Comparison of ENCODE assay signal across 17 mouse cellular contexts in genomic region chr6:111045896-111046295, GRCm38 (mm10).
"Had no signal": no experiment of that assay in that cellular context is flagged by ENCODE, and none has a peak within 500 bp of the region (broad histone marks: within the 10 kb centered on the region; RNA-seq: fewer than 3 reads in every experiment).

No protein-coding gene starts in this region.

- H3K4me3 ChIP-seq: midbrain, embryonic 10.5 days; midbrain, embryonic 12.5 days; neural tube, embryonic 13.5 days; neural tube, embryonic 15.5 days had no signal

- H3K27me3 ChIP-seq: midbrain, embryonic 12.5 days; neural tube, embryonic 13.5 days; neural tube, embryonic 15.5 days had no signal

- DNase-seq: lung, adult 18-20 months; lung, embryonic 14.5 days; lung, postnatal 14 days; lung, postnatal 4 days; midbrain, embryonic 14.5 days; retina, postnatal 1 day; right cerebral cortex, adult 18-20 months; right cerebral cortex, postnatal 25 days; right cerebral cortex, postnatal 4 days; spleen, adult 18-20 months; thymus, adult 18-20 months; thymus, postnatal 14 days; thymus, postnatal 36 days had no signal

- H3K4me2 ChIP-seq: lung, embryonic 14.5 days; midbrain, embryonic 12.5 days; neural tube, embryonic 13.5 days; neural tube, embryonic 15.5 days had no signal

- H3K36me3 ChIP-seq: midbrain, embryonic 10.5 days; midbrain, embryonic 12.5 days; neural tube, embryonic 13.5 days; neural tube, embryonic 15.5 days had no signal
